Mouse (Mus musculus): Measurements from ENCODE around the gene Slc22a3. TPM values are rescaled to one million over a fixed set of nuclear protein-coding genes. Genes with fewer than 3 reads are reported as not detected.

The Slc22a3 gene
- polyA plus RNA-seq (2014; fragmentation: Nextera tagmentation; extraction: Ambion mirVana): 0.18 and 0.23 TPM in 2 replicates

DNA sequence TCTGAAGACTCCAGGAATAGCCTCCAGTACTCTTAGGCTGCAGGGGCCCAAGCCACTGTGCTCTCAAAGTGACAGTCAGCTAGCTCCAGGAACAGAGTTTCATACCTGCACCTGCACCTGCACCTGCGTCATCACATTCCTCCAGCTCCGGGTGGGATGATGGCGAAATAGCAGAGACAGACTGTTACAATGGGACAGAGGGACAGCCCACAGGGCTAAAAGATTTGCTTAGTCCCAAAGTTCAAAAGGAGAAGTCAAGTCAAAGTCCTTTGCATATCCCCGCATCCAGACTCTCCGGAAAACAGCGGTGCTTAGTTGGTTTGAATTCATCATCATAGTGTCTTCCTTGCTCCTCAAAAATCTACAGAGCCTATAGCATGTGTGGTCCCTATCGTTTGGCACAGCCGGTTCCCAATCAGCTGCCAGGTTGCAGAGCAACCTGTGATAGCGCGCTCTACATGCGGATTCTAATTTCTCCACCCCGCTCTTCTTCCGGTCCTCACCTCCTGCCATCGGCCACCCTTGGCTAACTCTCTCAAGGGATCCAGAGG is at the start of gene Slc22a3:
Slc22a3 (minus strand) TSS at position 51 of the 551 bp plus-strand sequence.
- WGBS: 13% methylated on average over 14 of the region's 14 CpGs
- DNase-seq (ENCODE audit: low spot score, missing footprints) (no peak), ATAC-seq (ENCODE audit: low FRiP score) (no peak)
- H3K9me3 ChIP-seq (ENCODE audit: control insufficient read depth, low read length): no peaks in the 10 kb centered on the region
- peak within 1 kb of the TSS; percentile 11; the same call in 1 of the 2 replicates for H3K4me3 ChIP-seq (ENCODE audit: low read depth, low read length)
- H3K4me1 ChIP-seq (ENCODE audit: control insufficient read depth, insufficient read depth, low read length): no peaks in the 10 kb centered on the region
- H3K36me3 ChIP-seq (ENCODE audit: control insufficient read depth, insufficient read depth, low read length): no peaks in the 10 kb centered on the region
- peaks cover 32% of the 10 kb centered on the region for H3K27me3 ChIP-seq (ENCODE audit: control insufficient read depth, insufficient read depth, low read length)
- H3K4me2 ChIP-seq: peak within 1 kb of the TSS; percentile 42
- H3K9ac ChIP-seq (ENCODE audit: low read length): no peak within 1 kb of the TSS
- H3K27ac ChIP-seq (ENCODE audit: low read depth, low read length): no peak within 1 kb of the TSS

DNA sequence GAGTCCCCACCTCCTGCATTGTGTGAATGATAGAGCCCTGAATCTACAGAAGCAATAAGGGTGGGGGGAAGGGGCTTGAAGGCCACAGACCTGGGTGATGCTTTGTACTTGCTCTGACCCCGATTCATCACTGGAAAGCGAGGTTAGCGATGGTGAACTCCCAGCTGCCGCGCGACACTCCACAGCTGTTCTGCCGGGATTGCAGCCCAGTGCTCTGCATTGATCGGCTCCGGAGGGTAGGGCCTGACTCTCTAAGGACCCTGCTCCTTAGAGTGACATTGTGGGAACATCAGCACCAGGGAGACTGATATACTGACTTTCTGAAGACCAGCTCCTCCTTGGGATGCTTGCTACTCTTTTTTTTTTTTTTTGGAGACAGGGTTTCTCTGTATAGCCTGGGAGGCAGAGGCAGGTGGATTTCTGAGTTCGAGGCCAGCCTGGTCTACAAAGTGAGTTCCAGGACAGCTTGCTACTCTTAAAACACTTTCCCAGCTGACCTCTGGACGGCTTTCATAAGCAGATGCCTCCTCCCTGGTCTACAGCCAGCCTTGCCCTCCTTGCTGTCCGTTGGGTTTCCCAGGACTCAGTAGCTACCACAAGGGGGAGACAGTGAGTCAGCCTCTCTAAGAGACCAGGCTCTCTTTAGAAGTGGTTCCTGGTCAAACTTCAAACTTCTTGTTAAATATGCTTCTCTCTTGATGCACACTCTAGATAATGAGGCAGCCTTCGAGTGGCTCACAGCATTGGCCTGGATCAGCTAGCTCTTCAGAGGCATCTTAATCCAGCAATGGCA is 27.0 kb upstream of the Slc22a3 start:
- H3K4me1 ChIP-seq (ENCODE audit: control insufficient read depth, insufficient read depth, low read length): no peaks in the 10 kb centered on the region
- no peak overlapping the region for H3K27ac ChIP-seq (ENCODE audit: low read depth, low read length)
- no peak for ATAC-seq (ENCODE audit: low FRiP score)
- no peak overlapping the region for H3K9ac ChIP-seq (ENCODE audit: low read length)
- H3K4me3 ChIP-seq (ENCODE audit: low read depth, low read length): no peak overlapping the region
- no peaks in the 10 kb centered on the region for H3K27me3 ChIP-seq (ENCODE audit: control insufficient read depth, insufficient read depth, low read length)
- H3K4me2 ChIP-seq: no peak overlapping the region
- no peaks in the 10 kb centered on the region for H3K36me3 ChIP-seq (ENCODE audit: control insufficient read depth, insufficient read depth, low read length)
- no peaks in the 10 kb centered on the region for H3K9me3 ChIP-seq (ENCODE audit: control insufficient read depth, low read length)
- peak; percentile 92 for DNase-seq (ENCODE audit: low spot score, missing footprints)
- 63% methylated on average over 13 of the region's 13 CpGs for WGBS

DNA sequence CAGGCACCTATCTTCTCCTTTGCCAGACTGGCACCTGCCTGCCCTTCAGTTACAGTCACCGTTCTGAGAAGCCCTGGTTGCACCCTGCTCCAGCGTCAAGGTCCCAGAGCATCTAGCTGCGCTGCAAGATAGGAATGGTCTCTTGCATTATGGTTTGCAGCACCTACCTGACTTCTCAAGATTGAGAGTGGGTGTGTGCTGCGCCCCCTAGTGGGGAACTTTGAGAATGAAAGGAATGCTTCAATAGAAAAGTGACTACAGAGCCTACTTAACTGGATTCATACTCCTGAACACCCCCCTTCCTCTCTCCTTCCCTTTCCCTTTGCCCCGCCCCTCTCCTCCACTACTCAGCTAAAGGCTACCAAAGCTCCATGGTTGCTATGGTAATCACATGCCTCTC is 24.6 kb upstream of the Slc22a3 start:
- Histone ChIP-seq H3K27ac (ENCODE audit: low read depth, low read length) (no peak overlapping the region), H3K4me1 (ENCODE audit: control insufficient read depth, insufficient read depth, low read length) (no peaks in the 10 kb centered on the region), H3K4me2 (no peak overlapping the region), H3K36me3 (ENCODE audit: control insufficient read depth, insufficient read depth, low read length) (no peaks in the 10 kb centered on the region), H3K27me3 (ENCODE audit: control insufficient read depth, insufficient read depth, low read length) (no peaks in the 10 kb centered on the region), H3K9ac (ENCODE audit: low read length) (no peak overlapping the region), H3K9me3 (ENCODE audit: control insufficient read depth, low read length) (no peaks in the 10 kb centered on the region), H3K4me3 (ENCODE audit: low read depth, low read length) (no peak overlapping the region)
- 32% methylated on average over 5 of the region's 5 CpGs for WGBS
- ATAC-seq (ENCODE audit: low FRiP score) (no peak), DNase-seq (ENCODE audit: low spot score, missing footprints) (peak; percentile 92)

DNA sequence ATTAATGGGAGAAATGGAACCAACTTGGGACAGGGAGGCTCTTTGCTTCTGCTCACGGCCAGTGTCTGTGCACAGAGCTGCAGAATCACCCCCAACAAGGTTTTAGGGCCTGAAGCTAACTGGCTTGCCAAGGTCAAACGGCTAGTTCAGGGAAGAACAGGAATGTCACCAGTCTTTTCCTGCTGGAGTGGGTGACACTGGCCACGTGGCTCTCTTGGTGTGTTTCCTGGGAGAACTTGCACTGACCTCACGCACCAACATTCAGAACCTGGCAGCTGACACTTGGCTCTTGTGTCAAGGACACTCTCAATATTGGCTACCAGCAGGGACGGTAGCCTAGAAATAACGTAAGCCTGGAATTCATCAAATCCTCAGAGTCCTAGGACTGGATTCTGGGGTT is 22.6 kb upstream of the Slc22a3 start:
- 68% methylated on average over 6 of the region's 6 CpGs for WGBS
- Histone ChIP-seq H3K4me2 (no peak overlapping the region), H3K4me1 (ENCODE audit: control insufficient read depth, insufficient read depth, low read length) (no peaks in the 10 kb centered on the region), H3K4me3 (ENCODE audit: low read depth, low read length) (no peak overlapping the region), H3K27me3 (ENCODE audit: control insufficient read depth, insufficient read depth, low read length) (no peaks in the 10 kb centered on the region), H3K27ac (ENCODE audit: low read depth, low read length) (no peak overlapping the region), H3K36me3 (ENCODE audit: control insufficient read depth, insufficient read depth, low read length) (no peaks in the 10 kb centered on the region), H3K9me3 (ENCODE audit: control insufficient read depth, low read length) (no peaks in the 10 kb centered on the region), H3K9ac (ENCODE audit: low read length) (no peak overlapping the region)
- DNase-seq (ENCODE audit: low spot score, missing footprints): no peak
- no peak for ATAC-seq (ENCODE audit: low FRiP score)

DNA sequence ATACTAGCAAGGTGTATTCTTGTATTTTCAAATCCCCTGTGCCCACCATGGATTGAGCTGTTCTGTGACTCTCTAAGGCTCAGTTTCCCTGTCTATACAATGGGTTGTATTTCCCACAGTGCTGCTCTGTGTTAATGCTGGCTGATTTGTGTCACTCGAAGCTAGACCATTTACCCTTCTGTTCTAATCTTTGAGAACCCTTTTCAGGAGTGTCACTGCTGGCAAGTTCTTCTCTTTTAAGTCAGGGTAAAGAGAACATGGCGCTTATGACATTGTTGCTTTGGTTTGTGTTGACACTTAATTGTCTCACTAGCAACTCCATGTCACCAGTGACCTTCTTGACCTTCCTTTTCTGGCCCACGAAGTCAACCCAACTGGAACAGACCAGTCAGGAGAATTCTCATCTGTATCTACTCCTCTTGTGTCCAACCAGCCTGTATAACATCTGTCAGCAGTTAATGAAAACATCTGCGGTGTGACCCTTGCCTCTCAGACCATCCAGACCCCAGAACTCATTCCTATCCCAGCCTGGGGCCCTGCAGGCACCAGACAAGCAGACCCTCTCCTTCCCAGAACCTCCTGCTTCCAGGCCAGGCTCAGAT is 22.0 kb upstream of the Slc22a3 start:
- H3K4me3 ChIP-seq (ENCODE audit: low read depth, low read length): no peak overlapping the region
- no peak overlapping the region for H3K4me2 ChIP-seq
- H3K9me3 ChIP-seq (ENCODE audit: control insufficient read depth, low read length): no peaks in the 10 kb centered on the region
- H3K4me1 ChIP-seq (ENCODE audit: control insufficient read depth, insufficient read depth, low read length): no peaks in the 10 kb centered on the region
- no peak overlapping the region for H3K27ac ChIP-seq (ENCODE audit: low read depth, low read length)
- no peak overlapping the region for H3K9ac ChIP-seq (ENCODE audit: low read length)
- no peaks in the 10 kb centered on the region for H3K27me3 ChIP-seq (ENCODE audit: control insufficient read depth, insufficient read depth, low read length)
- DNase-seq (ENCODE audit: low spot score, missing footprints) (no peak), ATAC-seq (ENCODE audit: low FRiP score) (no peak)
- 74% methylated on average over 4 of the region's 4 CpGs for WGBS
- H3K36me3 ChIP-seq (ENCODE audit: control insufficient read depth, insufficient read depth, low read length): no peaks in the 10 kb centered on the region

DNA sequence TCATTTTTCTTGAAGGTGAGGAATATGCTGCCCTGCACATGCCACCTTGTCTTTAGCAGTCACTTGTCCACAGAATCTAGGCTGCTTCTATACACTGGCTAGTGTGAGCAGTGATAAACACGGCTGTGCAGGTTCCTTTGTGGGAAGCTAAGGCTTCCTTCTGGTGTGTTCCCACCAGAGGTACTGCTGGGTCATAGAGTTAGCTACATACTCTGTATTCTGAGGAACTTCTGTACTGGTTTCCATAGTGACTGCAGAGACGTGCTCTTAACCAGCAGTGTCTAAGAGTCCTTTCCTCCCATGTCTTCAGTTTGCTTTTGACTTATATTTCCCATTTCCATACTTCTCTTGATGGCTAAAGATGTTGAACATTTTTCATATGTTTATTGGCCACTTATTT is 11.6 kb upstream of the Slc22a3 start:
- H3K4me1 ChIP-seq (ENCODE audit: control insufficient read depth, insufficient read depth, low read length): no peaks in the 10 kb centered on the region
- H3K27ac ChIP-seq (ENCODE audit: low read depth, low read length): no peak overlapping the region
- H3K4me3 ChIP-seq (ENCODE audit: low read depth, low read length): no peak overlapping the region
- no peak overlapping the region for H3K4me2 ChIP-seq
- WGBS: 72% methylated on average over 2 of the region's 2 CpGs
- H3K36me3 ChIP-seq (ENCODE audit: control insufficient read depth, insufficient read depth, low read length): no peaks in the 10 kb centered on the region
- no peaks in the 10 kb centered on the region for H3K27me3 ChIP-seq (ENCODE audit: control insufficient read depth, insufficient read depth, low read length)
- ATAC-seq (ENCODE audit: low FRiP score) (no peak), DNase-seq (ENCODE audit: low spot score, missing footprints) (no peak)
- no peak overlapping the region for H3K9ac ChIP-seq (ENCODE audit: low read length)
- H3K9me3 ChIP-seq (ENCODE audit: control insufficient read depth, low read length): peaks cover 2% of the 10 kb centered on the region; the same call in 1 of the 2 replicates

DNA sequence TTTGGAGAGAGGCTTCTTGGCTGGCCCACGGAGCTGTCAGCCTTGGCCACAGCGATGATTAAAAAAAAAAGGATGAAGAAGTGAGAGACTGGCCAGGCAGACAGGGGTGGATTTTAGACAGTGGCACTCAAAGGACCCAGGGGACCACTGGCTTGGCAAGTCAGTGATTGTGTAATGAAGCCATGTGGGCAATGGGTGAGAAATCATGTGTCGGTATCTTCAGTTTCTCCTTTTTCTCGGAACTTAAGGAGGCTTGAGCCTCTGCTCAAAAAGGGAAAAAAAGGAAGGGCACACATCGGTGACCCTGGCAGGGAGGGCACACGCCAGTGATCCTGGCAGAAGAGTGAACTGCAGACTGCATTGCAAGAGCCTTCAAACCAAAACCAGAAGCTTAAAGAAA is 10.7 kb upstream of the Slc22a3 start:
- Histone ChIP-seq H3K27ac (ENCODE audit: low read depth, low read length) (no peak overlapping the region), H3K4me1 (ENCODE audit: control insufficient read depth, insufficient read depth, low read length) (no peaks in the 10 kb centered on the region), H3K36me3 (ENCODE audit: control insufficient read depth, insufficient read depth, low read length) (no peaks in the 10 kb centered on the region), H3K4me2 (no peak overlapping the region), H3K27me3 (ENCODE audit: control insufficient read depth, insufficient read depth, low read length) (no peaks in the 10 kb centered on the region), H3K4me3 (ENCODE audit: low read depth, low read length) (no peak overlapping the region), H3K9me3 (ENCODE audit: control insufficient read depth, low read length) (peaks cover 2% of the 10 kb centered on the region; the same call in 1 of the 2 replicates), H3K9ac (ENCODE audit: low read length) (no peak overlapping the region)
- ATAC-seq (ENCODE audit: low FRiP score) (no peak), DNase-seq (ENCODE audit: low spot score, missing footprints) (no peak)
- 93% methylated on average over 6 of the region's 6 CpGs for WGBS

DNA sequence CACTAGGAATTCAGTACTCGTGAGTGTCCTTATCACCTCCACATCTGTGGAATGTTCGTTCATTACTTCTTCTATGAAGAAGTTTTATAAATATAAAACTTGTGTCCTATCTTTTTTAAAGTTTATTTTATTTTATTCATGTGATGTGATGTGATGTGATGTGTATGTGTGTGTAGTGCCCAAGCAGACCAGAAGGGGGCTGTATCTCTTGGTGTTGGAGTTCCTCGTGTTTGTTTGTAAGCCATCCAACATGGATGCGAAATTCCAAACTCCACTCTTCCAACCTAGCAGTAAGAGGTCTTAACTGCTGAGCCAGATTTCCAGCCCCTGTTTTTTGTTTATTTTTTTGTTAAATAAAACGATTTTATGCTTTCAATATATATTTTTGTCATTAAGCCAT is 6.5 kb upstream of the Slc22a3 start:
- no peaks in the 10 kb centered on the region for H3K4me1 ChIP-seq (ENCODE audit: control insufficient read depth, insufficient read depth, low read length)
- WGBS: 78% methylated on average over 5 of the region's 5 CpGs
- DNase-seq (ENCODE audit: low spot score, missing footprints): no peak

More for the DNA sequence above, 6.5 kb upstream of the Slc22a3 start:
- no peak for ATAC-seq (ENCODE audit: low FRiP score)
- no peak overlapping the region for H3K27ac ChIP-seq (ENCODE audit: low read depth, low read length)
- no peak overlapping the region for H3K4me3 ChIP-seq (ENCODE audit: low read depth, low read length)
- no peak overlapping the region for H3K9ac ChIP-seq (ENCODE audit: low read length)
- H3K9me3 ChIP-seq (ENCODE audit: control insufficient read depth, low read length): no peaks in the 10 kb centered on the region
- no peak overlapping the region for H3K4me2 ChIP-seq
- peaks cover under 1% of the 10 kb centered on the region; the same call in 1 of the 2 replicates for H3K27me3 ChIP-seq (ENCODE audit: control insufficient read depth, insufficient read depth, low read length)
- no peaks in the 10 kb centered on the region for H3K36me3 ChIP-seq (ENCODE audit: control insufficient read depth, insufficient read depth, low read length)
